Mouse (Mus musculus): Measurements from ENCODE around the gene Usp12. TPM values are rescaled to one million over a fixed set of nuclear protein-coding genes. Genes with fewer than 3 reads are reported as not detected.
A peak's percentile ranks its signal among the peaks of the same experiment; 100 is the strongest.
"Not testable (repeated sequence)": the region's sequence is repeated elsewhere in the genome, so short reads cannot be mapped to it uniquely, and the experiment has no call there.

The Usp12 gene
- total and polyA plus RNA-seq, 2 experiments from 2014 or later = 13.2 to 20.7 TPM

GRCm38 (mm10) chr5:146736348-146736747 is 58.5 kb downstream of the Usp12 start:
- no peak for TF ChIP-seq CTCF (IDR thresholded peaks at IDR 0.05; ENCODE audit: low read depth)
- Histone ChIP-seq H3K9ac (replicated peaks; ENCODE audit: low read length) (no peak overlapping the region), H3K27ac (no peak overlapping the region), H3K9me3 (ENCODE audit: low read length) (no peaks in the 10 kb centered on the region), H3K27me3 (ENCODE audit: insufficient read depth, low read length) (no peaks in the 10 kb centered on the region), H3K36me3 (ENCODE audit: insufficient read depth, low read length) (peaks cover 17% of the 10 kb centered on the region; the same call in 1 of the 2 replicates), H3K4me2 (ENCODE audit: low read depth, low read length) (no peak overlapping the region), H3K4me1 (ENCODE audit: insufficient read depth, low read length) (no peaks in the 10 kb centered on the region), H3K4me3 (ENCODE audit: low read length) (no peak overlapping the region)
- ATAC-seq (no peak), DNase-seq (ENCODE audit: low spot score) (no peak)
- 78% methylated on average over 18 of the region's 18 CpGs for WGBS

DNA sequence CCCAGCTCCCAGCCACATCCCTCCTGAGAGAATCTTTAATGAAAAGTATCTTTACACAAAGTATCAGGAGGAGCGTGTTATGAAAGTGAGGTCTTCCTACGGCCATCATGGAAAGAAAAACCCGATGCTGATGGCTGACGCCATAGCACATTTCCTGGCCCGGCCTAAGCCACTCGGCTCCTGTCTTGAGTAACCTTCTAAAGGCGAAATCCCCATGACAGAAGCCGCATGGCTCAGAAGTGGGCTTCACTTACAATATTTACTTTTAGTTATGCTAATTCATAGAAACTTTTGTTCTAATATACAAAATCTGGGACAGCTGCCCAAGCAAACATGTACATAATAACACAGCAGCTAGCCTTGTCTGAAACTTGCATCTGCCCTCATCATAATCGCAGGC is 59.8 kb downstream of the Usp12 start:
- H3K9ac ChIP-seq (replicated peaks; ENCODE audit: low read length); H3K9me3 ChIP-seq (ENCODE audit: low read length); H3K4me2 ChIP-seq (ENCODE audit: low read depth, low read length); DNase-seq (ENCODE audit: low spot score); H3K27ac ChIP-seq; H3K4me1 ChIP-seq (ENCODE audit: insufficient read depth, low read length); H3K27me3 ChIP-seq (ENCODE audit: insufficient read depth, low read length); ATAC-seq; H3K4me3 ChIP-seq (ENCODE audit: low read length): not testable (repeated sequence)
- 83% methylated on average over 1 of the region's 9 CpGs for WGBS
- H3K36me3 ChIP-seq (ENCODE audit: insufficient read depth, low read length) = peaks cover 15% of the 10 kb centered on the region; the same call in 1 of the 2 replicates

DNA sequence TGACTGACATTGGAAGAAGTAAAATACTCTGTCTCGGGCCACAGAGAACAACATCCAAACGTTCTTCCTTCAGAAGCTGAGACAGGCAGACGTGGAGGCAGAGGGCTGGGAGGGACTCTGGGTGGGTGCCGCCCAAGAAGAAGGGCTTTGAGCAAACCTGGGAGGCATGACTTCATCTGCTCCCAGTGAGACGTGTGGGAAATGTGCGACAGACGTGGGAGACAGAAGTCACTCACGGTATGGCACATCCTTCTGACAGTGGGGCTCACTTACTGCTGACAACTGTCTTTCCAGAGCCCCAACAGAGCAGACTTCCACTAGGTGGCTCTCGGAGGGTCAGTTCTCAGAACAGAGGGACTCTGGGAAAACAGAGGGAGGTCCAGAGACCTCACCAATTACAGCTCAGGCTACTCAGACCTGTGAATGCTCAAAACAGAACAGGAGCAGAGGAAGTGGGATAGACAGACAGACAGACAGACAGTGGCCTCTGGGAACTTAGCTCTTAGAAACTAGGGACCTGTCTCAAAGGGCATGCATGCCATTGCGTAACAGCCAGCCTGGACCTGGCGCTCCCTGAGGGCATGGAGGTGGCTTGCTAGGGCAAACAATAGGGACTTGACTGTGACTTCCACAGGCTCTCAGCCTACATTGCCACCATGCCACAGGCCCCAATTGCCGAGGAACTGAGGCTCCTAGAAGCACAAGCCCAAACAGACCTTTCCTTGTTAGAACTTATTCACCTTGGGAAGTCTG is 60.7 kb downstream of the Usp12 start:
- H3K27ac ChIP-seq = no peak overlapping the region
- H3K36me3 ChIP-seq (ENCODE audit: insufficient read depth, low read length) = peaks cover 9% of the 10 kb centered on the region; the same call in 1 of the 2 replicates
- no peak overlapping the region for H3K4me2 ChIP-seq (ENCODE audit: low read depth, low read length)
- no peaks in the 10 kb centered on the region for H3K9me3 ChIP-seq (ENCODE audit: low read length)
- DNase-seq (ENCODE audit: low spot score) (no peak), ATAC-seq (no peak)
- TF ChIP-seq CTCF (IDR thresholded peaks at IDR 0.05; ENCODE audit: low read depth) = peak; percentile 24; the same call in 1 of the 2 replicates
- H3K27me3 ChIP-seq (ENCODE audit: insufficient read depth, low read length) = no peaks in the 10 kb centered on the region
- H3K4me3 ChIP-seq (ENCODE audit: low read length) = no peak overlapping the region
- 77% methylated on average over 12 of the region's 12 CpGs for WGBS
- H3K9ac ChIP-seq (replicated peaks; ENCODE audit: low read length) = no peak overlapping the region
- H3K4me1 ChIP-seq (ENCODE audit: insufficient read depth, low read length) = no peaks in the 10 kb centered on the region

- WGBS = 77% methylated on average over 7 of the region's 7 CpGs
- Histone ChIP-seq H3K4me2 (ENCODE audit: low read depth, low read length) (no peak overlapping the region), H3K27ac (no peak overlapping the region), H3K36me3 (ENCODE audit: insufficient read depth, low read length) (peaks cover 9% of the 10 kb centered on the region; the same call in 1 of the 2 replicates), H3K27me3 (ENCODE audit: insufficient read depth, low read length) (no peaks in the 10 kb centered on the region), H3K4me3 (ENCODE audit: low read length) (no peak overlapping the region), H3K9me3 (ENCODE audit: low read length) (no peaks in the 10 kb centered on the region), H3K9ac (replicated peaks; ENCODE audit: low read length) (no peak overlapping the region), H3K4me1 (ENCODE audit: insufficient read depth, low read length) (no peaks in the 10 kb centered on the region)
- DNase-seq (ENCODE audit: low spot score) (no peak), ATAC-seq (no peak)
- no peak for TF ChIP-seq CTCF (IDR thresholded peaks at IDR 0.05; ENCODE audit: low read depth)
These were observed 61.4 kb downstream of the Usp12 start for GRCm38 (mm10) chr5:146733372-146733771.

DNA sequence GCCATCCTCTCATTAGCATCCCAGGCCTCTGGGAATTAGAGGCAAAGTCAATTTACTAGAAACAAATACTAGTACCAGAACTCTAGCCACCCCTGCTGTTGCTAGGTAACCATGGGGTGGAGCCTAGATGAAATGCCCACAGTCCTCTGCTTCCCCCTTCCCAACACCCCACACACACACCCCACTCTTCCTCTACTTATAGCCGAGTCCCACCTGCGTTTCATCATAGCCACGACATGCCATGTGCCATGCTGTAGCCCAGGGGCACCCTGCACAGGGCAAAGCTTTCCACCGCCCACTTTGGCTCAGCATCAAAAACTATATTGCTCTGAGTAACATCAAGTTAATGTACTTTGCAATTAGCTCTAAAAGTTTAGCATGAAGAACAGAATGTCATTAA is 67.8 kb downstream of the Usp12 start:
- Histone ChIP-seq H3K27ac (no peak overlapping the region), H3K4me3 (ENCODE audit: low read length) (no peak overlapping the region), H3K9me3 (ENCODE audit: low read length) (no peaks in the 10 kb centered on the region), H3K27me3 (ENCODE audit: insufficient read depth, low read length) (no peaks in the 10 kb centered on the region), H3K4me1 (ENCODE audit: insufficient read depth, low read length) (0 out of 2 replicates have a peak, but pooled peaks cover 4% of the 10 kb centered on the region), H3K9ac (replicated peaks; ENCODE audit: low read length) (no peak overlapping the region), H3K4me2 (ENCODE audit: low read depth, low read length) (no peak overlapping the region), H3K36me3 (ENCODE audit: insufficient read depth, low read length) (no peaks in the 10 kb centered on the region)
- TF ChIP-seq CTCF (IDR thresholded peaks at IDR 0.05; ENCODE audit: low read depth) = no peak
- WGBS = 64% methylated on average over 4 of the region's 4 CpGs
- DNase-seq (ENCODE audit: low spot score) = no peak
- ATAC-seq = no peak

GRCm38 (mm10) chr5:146724956-146725355 is 69.8 kb downstream of the Usp12 start:
- Histone ChIP-seq H3K36me3 (ENCODE audit: insufficient read depth, low read length) (no peaks in the 10 kb centered on the region), H3K4me2 (ENCODE audit: low read depth, low read length) (no peak overlapping the region), H3K27ac (no peak overlapping the region), H3K9me3 (ENCODE audit: low read length) (no peaks in the 10 kb centered on the region), H3K27me3 (ENCODE audit: insufficient read depth, low read length) (no peaks in the 10 kb centered on the region), H3K9ac (replicated peaks; ENCODE audit: low read length) (no peak overlapping the region), H3K4me3 (ENCODE audit: low read length) (no peak overlapping the region), H3K4me1 (ENCODE audit: insufficient read depth, low read length) (peaks cover 4% of the 10 kb centered on the region; the same call in 1 of the 2 replicates)
- DNase-seq (ENCODE audit: low spot score) (no peak), ATAC-seq (no peak)
- WGBS = 45% methylated on average over 3 of the region's 3 CpGs
- TF ChIP-seq CTCF (IDR thresholded peaks at IDR 0.05; ENCODE audit: low read depth) = no peak

DNA sequence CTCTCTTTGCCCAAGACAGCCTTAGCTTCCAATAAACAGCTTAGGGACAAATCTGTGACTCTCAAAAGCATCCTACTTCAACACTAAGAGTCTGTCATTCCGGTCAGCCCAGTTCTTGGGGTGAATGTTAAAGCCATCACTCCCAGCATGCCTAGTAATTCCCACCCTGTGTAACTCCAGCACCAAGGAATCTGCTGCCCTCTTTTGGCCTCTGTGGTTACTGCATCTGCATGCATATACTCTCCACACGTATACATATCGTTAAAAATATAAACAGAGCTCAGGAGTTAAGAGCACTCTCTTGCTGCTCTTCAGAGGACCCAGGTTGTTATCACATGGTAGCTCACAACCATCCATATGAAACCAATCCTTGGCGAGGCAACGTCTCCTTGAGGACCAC is 71.4 kb downstream of the Usp12 start:
- ATAC-seq = no peak
- DNase-seq (ENCODE audit: low spot score) = no peak
- peak; percentile 26; the same call in 1 of the 2 replicates for TF ChIP-seq CTCF (IDR thresholded peaks at IDR 0.05; ENCODE audit: low read depth)
- Histone ChIP-seq H3K27ac (no peak overlapping the region), H3K9me3 (ENCODE audit: low read length) (no peaks in the 10 kb centered on the region), H3K9ac (replicated peaks; ENCODE audit: low read length) (no peak overlapping the region), H3K4me3 (ENCODE audit: low read length) (no peak overlapping the region), H3K4me2 (ENCODE audit: low read depth, low read length) (no peak overlapping the region), H3K36me3 (ENCODE audit: insufficient read depth, low read length) (no peaks in the 10 kb centered on the region), H3K4me1 (ENCODE audit: insufficient read depth, low read length) (peaks cover 4% of the 10 kb centered on the region; the same call in 1 of the 2 replicates), H3K27me3 (ENCODE audit: insufficient read depth, low read length) (no peaks in the 10 kb centered on the region)
- WGBS = 93% methylated on average over 5 of the region's 5 CpGs
